Mouse (Mus musculus): ENCODE measurements around the gene Ywhaq.
A peak's percentile ranks its signal among the peaks of the same experiment; 100 is the strongest.

Ywhaq gene

DNA sequence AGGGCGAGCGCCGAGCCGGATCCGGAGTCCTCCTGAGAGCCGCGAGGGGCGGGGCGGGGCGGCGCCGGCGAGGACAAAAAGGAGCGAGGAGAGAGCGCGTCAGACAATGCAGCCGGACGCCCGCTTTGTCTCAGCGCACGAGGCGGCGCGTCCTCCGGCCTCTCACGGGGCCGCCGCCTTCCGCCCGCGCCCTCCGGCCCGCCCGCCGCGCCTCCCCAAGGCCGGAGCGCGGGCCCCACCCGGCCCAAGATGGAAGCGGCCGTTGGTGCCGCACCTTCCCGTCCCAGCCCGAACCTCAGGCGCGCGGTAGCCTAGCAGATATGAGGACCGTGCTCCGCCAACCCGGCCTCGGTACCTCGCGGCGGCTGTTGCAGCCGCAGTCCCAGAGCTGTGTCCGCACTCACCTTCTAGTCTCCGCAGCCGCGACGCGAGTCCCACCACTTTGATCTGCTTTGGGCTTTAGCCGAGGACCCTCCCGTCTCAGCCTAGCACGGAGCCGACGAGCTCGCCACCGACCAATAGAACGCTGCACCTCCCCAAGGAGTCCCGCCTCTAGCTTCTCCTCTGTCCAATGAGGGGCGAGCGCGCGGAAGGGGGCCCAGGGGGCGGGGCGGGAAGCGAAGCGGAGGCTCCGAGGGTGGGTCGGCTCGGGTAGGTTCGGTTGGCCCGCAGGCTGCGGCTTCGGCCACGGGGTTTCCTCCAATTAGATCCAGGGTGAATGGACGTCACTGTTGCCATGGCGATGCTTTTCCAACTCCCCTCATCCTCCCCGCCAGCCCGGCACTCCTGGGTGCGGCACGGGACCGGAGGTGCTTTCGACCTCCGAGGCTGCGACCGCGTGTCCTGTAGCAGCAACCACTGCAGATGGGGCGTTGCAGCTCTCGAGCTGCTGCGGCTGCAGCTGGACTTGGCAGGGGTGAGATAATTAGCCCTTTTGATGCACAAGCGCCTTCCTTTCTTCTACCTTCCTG, at the start of gene Ywhaq:
Gene Ywhaq (minus strand): TSS at position 538 of the 971 bp plus-strand sequence.
- ATAC-seq (ENCODE audit: low TSS enrichment): peak; percentile 92

DNA sequence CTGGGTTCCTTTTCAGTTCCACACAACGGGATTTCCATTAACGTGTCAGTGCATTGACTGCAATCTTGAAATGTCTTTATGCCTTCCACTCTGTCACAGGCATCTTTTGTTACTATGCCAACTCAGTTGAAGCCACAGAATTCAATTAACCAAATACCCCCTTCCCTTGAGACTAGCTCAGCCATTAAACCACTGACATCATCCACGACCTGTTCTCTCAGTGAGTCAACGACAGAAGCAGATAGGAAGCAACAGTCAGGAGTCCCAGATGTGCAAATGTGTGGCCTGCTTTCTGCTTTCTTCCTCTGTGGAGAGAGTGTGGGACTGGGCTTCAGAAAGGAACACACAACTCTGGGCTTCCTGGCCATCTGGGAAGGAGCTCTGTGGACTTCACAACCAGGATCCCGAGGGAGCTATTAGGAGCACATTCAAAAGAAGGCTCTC, 46.0 kb upstream of the Ywhaq start:
- ATAC-seq (ENCODE audit: low TSS enrichment): no peak

DNA sequence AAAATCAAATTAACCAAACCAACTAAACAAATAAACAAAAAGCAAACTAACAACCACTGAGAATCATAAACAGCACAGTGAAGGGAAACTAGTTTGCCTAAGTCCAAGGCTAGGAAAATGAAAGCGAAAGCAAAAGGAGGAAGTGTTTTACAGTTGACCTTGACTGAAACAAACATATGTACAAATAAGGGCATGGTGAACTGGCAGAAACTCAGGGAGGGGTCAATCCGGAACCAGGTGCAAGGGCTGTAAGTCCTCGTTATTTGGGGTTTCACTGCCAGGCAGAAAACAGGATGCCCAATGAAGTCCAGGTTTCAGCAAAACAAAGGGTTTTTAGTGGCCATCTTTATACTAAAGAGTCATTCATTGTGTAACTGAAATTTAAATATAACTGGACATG, 45.2 kb upstream of the Ywhaq start:
- ATAC-seq (ENCODE audit: low TSS enrichment): no peak

DNA sequence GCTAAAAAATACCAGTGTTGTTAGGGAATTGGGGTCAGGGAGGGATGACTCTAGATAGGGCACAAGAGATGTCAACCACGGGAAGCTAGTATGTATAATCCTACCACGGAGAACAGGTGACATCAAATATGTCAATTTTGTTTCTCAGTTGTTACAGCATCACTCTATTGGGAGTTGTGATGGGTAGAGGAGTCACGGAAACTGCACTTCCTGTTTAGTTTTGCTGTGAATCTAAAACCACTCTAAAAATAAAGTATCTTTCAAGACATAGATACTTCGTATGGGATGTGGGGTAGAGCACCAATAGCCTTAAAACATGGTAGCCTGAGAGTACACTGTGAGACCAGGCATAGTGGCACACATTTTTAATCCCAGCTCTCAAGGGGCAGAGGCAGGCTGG, 42.2 kb upstream of the Ywhaq start:
- ATAC-seq (ENCODE audit: low TSS enrichment): no peak

DNA sequence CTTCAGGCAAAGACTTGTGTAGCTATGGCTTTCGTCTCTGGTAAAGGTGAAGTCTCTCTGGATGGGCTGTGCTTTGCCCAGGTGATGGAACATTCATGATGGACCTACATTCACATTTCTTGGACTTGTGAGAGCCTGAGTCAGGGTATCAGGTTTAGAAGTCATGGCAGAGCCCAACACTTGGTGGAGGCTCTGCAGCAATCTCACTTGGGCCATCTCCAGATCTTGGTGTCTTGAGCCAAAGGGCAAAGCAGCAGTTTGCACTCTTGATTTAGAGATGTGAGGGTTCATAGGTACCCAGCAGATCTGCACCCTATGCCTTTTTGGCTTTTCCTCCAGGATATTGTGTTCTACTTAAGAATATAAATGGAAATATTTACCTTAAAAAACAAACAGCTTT, 38.6 kb upstream of the Ywhaq start:
- ATAC-seq (ENCODE audit: low TSS enrichment): no peak

DNA sequence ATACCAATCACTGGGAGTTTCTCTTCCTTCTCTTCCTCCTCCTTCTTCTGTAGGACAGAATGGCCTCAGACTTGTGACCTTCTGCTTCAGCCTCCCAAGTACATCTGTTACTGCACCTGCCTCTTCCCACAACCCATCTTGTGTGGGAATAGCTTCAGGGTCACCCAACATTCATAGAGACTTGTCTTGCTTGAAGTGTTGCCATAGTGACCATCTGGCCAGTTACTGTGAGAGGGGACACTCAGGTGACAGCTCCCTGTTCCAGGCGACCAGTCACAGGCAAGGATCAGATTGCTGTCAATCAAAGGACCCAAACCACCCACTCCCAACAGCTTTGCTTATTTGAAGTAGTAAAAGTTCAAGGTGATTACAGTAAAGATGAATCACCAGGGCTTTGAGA, 34.3 kb upstream of the Ywhaq start:
- no peak for ATAC-seq (ENCODE audit: low TSS enrichment)

DNA sequence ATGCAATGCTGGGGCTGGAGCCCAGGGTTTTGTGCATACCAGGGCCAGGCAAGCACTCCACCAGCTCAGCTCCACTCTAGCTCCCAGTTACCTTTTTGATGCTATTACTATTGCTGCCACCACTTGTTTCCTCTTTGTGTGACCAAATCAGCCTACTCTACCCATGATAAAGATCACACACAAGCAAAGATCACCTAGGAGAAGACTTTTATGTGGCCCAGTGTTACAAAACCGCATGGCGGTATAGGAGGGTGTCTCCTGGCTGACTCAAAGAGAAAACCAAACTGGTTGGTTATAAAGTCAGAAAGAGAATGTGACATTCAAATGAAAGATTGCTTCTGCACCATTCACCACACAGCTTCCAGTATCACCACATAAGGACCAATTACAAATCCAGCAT, 33.9 kb upstream of the Ywhaq start:
- ATAC-seq (ENCODE audit: low TSS enrichment): no peak

DNA sequence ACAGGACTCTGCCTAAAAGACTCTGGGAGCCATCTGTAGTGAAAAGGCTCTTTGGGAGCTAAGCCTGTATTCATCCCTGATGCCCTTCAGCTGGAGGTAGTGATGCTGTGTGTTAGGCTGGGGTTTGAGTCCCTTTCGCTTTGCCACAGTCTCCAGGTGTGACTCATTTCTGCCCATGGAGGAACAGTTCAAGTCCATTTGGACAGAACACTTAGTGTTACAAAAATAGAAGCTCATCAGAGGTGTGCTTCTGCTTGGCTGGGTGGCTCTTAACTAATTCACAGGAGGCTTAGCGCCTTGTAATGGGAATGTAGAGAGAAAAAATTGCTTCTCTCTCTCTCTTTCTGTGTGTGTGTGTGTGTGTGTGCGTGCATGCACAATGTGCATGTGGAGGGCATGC, 26.3 kb upstream of the Ywhaq start:
- no peak for ATAC-seq (ENCODE audit: low TSS enrichment)

DNA sequence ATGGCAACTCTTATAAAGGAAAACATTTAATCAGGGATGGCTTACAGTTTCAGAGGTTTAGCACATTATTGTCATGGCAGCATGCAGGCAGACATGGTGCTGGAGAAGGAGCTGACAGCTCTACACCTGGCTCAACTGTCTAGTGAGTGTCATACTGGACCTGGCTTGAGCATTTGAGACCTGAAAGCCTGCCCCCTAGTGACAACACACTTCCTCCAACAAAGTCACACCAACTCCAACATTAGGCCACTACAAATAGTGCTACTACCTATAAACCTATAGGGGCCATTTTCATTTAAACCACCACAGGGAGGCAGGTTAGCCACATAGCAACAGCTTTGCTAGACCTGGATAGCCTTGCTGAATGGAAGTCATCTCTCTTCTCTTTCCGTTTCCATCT, 24.4 kb upstream of the Ywhaq start:
- no peak for ATAC-seq (ENCODE audit: low TSS enrichment)

DNA sequence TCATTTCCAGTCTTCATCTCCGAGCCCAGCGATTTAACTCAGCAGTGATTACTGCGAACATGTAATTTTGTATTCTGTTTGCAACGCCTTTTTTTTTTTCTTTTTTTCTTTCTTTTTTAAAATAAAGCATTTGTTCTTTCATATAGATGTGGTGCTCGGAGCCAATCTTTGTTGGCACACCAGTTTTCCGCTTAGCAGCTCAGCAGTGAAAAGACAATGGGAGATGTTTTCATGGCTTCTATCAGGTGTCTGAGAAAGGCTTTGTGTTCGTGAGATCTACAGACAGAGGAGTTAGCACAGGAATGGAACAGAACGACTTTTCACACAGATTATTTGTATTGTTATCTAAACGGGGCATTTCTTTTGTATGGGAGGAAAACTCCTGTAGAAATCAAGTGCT, 22.0 kb upstream of the Ywhaq start:
- no peak for ATAC-seq (ENCODE audit: low TSS enrichment)

DNA sequence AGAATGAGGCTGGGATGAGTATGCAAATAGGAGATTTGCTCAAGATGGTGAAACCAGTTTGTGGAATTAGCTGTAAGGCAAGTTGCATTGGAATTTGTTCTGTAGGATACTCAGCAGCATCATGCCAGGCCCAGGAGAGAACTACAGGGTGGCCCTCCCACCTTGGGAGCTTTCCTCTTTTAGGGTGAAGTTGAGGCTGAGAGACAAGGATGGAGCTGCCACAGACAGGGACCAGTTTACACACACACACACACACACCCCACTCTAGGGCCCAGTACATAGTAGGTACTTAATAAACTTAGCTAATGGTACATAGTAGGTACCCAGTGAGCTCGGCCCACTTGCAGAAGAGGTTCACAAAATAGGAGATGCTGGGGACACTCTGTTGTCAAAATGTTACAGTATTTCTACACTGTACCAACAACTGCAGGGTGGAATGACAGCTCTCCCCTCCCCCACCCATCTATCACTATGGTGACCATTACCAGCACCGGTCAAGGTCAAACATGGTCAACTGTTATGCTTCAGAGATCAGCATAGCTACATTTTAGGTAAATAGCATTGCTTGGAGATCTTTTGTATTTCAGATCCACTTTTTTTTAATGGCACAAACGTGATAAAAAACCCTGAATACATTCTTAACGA, 21.4 kb upstream of the Ywhaq start:
- no peak for ATAC-seq (ENCODE audit: low TSS enrichment)

DNA sequence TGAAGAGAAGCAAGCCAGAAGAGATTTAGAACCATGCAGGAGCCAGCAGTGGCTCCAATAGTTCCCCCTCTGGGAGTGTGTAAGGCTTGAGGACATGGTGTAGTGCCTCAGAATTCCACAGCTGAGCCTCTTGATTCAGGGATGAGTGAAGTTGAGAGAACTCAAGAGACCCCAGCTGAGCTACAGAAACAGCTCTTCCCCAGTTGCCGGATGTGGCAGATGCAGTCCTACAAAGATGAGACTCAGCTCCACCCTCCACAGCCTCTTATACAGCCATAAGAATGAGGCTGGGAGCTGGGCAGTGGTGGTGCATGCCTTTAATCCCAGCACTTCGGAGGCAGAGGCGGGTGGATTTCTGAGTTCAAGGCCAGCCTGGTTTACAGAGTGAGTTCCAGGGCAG, 20.9 kb upstream of the Ywhaq start:
- no peak for ATAC-seq (ENCODE audit: low TSS enrichment)

DNA sequence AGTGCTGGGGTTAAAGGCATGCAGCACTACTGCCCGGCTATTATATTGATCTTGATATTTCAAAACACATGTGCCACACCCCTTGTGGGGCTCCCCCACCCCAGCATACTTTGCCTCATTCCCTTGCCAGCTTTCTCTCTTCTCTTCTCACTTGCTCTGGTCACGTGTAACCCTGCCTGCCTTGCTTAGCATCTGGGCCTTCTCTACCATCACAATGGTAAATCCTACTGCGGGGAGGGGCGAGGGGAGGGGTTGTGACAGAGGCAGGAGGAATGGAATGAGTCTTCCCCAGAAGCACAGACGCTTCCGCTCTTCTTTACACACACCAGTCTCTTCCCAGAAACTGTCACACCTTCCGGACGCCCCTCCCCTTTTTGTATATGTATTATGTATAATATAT, 14.5 kb upstream of the Ywhaq start:
- no peak for ATAC-seq (ENCODE audit: low TSS enrichment)

DNA sequence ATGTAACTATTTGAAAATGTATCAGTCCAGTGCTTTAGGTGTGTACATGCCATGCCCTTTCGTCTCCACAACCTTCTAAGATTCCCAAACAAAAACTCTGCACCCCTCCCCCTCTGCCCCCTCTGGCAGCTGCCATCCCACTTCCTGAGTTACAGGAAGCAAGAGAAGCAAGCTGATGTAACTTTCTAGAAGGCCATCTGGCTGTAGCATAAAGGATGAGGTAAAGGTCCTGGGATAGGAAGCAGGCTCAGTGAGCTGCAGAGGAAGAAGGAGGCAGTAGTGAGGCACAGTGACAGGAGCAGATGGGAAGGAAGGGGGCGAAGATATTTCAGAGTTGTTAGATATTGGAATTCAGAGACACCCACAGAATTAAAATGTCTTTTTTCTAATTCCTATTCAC, 13.6 kb upstream of the Ywhaq start:
- ATAC-seq (ENCODE audit: low TSS enrichment): no peak

DNA sequence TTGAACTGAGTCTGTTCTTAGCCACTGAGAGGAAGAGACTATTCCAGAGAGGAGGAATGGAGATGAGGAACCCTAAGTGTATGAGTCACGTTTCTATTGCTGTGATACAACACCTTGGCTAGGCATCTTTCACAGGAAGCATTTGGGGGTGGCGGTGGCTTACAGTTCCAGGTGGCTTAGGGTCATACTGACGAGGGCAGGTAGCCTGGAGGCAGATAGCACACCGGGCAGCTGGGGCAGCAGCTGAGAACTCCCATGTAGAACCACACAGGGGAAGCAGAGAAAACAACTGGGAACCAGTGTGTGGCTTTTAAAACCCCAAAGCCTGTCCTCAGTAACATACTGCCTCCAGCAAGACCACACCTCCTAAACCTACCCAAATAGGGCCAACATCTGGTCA, 12.7 kb upstream of the Ywhaq start:
- ATAC-seq (ENCODE audit: low TSS enrichment): no peak

DNA sequence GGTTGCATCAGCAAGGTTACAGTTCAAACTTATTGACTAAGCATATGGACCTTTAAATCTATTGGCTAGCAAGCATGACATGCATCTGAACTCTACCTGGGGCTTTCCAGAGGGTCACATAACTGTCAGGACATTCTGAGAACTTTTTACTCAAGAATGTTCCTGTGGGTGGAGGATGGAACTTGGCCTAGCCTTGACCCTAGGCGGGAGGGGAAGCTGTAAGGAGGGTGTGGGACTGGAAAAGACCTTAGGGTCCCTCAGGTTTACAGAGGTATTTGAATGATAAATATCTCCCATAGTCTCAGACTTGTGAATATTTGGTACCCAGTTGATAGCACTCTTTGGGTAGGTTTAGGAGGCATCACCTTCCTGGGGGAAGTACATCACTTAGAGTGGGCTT, 11.6 kb upstream of the Ywhaq start:
- ATAC-seq (ENCODE audit: low TSS enrichment): no peak

DNA sequence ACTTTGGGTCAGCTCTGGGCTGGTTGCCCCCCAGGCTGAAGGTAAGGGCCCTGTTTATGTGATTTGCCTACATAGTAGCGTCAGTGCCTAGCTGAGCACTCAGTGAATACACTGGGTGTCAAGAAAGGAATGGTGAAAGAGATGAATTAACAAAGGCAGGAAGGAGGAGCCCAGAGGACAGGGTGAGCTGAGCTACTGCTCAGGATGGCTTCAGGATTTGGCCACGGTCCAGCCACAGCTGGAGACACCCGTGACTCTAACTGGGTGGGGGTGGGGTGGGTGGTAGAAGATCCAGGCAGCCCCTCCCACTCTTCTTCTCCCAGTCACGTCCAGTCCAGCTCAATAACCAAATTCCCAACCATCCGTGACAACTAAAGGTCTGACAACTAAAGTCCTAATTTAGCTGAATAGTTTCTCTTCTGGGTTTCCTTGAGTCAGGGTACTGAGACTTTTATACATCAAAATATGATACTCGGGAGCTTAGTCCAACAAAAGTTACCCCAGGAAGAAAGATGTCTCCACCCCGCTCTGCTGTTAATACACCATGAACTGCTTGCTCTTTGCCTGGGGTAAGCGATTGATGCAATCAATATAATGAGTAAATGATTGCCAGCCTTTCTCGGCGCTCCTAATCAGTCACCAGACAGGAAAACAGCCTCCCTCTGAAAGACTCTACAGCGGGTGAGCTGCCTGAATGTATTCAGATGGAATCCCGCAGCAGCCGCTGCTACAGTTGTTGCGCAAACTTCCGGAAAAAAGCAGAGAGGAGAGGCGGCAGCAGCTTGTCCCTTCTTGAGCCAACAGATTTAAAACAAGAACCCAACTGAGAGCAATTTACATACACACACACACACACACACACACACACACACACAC, 8.9 kb upstream of the Ywhaq start:
- ATAC-seq (ENCODE audit: low TSS enrichment): peak; percentile 77

DNA sequence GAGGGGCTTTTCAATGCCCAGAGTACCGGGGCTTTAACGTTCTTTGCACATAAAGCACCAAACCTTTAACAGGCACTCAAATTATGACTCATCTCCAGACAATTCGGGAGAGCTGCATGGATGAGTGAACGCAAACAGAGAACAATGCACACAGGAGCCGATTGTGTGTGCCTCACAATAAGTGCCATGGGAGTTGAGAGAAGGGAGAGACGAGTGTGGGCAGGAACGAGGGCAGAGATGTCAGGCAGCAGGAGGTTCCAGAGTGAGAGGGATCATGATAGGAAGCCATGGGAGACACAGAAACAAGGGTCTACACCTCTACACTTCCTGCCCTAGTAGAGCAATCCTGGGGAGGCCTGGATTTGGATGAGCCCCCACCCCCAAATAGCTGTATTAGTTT, 7.2 kb upstream of the Ywhaq start:
- ATAC-seq (ENCODE audit: low TSS enrichment): peak; percentile 60

DNA sequence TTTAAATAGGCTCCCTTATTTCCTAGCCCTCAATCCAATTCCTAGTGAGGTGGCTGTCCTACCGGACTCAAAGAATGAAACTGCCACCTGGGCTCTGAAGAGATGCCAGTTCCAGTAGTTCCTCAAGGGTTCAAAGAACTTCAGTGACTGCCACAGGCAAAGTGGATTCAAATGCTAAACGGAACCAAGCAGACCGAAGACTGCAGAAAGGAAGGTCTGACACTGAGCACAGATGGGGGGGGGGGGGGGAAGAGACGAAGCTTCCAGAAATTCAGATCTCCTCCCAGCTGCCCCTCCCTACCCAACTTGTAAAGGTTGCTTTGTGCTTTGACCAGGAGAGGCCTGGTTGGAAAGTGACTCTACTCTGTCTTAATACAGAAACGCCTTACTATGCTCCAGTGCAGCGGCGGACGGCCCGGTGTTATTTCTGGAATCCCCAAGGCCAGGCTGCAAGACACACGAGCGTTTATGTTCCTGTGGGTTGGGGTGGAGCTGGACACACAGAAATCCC, 1.2 kb upstream of the Ywhaq start:
- no peak for ATAC-seq (ENCODE audit: low TSS enrichment)

DNA sequence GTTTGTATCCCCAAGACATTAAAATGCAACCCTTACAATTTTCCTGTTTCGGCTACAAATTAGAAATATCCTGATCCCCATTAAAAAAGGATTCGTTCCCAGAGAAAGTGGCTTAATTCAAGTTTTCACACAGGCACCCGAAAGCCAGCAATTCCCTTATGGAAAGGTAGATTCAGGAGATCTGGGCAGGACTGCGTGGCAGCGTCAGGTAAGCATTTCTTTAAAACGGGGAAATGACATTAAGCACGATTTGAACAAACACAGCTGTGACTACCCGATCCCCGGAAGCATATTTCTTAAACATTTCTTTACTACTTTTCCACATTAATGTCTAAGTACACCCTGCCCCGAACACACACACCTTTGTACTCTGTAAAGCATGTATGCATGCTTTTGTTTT, 646 bp upstream of the Ywhaq start:
- ATAC-seq (ENCODE audit: low TSS enrichment): no peak

DNA sequence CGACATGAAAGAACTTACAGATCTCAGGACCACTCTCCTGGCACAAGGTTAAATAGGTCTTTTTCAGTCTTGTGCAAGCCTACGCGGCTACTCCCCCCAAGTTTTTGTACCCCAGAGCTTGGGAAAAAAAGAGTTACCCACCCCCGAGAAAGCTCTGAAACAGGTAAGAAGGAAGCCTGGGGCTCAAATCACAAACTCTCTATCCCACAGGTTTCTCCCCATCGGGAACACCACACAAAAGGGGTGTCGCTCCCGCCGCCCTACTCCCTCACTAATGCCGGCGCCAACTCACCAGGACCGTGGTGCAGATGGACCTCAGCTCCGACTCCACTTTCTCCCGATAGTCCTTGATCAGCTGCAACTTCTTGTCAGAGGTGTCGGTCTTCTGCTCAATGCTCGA, 931 bp downstream of the Ywhaq start:
- ATAC-seq (ENCODE audit: low TSS enrichment): no peak

DNA sequence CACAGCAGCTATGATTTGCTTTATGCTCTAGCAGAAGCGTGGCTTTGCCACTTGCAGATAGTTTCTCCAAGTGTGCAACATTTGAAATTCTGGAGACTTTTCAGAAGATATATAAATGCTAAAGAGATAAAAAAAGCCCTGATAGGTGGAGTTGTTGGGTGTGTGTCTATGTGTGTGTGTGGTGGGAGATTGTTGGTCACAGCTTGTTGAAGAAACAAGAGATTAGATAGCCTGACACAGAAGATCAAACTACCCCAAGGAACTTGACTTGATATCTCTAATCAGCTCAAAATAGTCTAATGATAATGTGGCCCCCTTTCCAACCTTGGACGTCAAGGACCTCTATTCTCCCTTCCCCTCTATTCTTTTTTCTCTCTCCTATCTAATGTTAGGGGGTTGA, 6.8 kb downstream of the Ywhaq start:
- no peak for ATAC-seq (ENCODE audit: low TSS enrichment)
